In the genomic region with DNA sequence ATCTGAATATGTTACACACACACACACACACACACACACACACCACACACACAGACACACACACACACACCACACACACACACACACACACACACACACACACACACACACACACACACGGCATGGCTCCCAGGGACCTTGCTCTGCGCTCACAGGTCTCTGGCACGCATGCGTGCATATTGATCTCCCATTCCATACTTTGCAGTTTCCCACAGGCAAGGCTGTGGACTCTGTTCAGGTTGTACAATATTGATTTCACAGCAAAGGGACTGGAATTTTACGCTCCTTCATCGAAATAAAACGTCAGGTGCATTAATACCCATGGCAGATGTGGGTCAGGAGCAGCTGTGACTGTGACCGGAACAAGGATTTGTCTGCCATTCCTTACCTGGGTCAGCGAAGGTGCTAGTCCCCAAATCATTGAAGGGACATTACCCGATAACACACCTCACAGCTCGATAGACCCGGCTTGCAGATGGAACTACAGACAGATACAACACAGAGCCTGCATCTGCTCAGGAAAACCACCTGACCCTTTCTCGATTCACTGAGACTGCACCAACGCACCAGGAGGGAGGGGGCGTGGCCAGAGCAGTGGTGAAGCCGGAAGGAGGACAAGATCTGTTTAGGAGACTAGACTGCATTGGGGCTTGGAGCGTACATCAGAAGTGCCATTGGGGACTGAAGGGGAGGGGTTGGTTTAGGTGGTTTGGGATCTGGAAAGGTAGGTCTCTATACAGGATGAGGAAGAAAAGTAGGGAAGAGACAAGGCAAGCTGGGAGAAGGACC, we compare ENCODE assay signal across 18 mouse cellular contexts.
DNase-seq lines count a peak whose midpoint lies in the region; ATAC-seq and TF ChIP-seq lines count a peak whose summit lies in the region.
"Had no signal": no experiment of that assay in that cellular context is flagged by ENCODE, and none has a peak within 500 bp of the region (broad histone marks: within the 10 kb centered on the region; RNA-seq: fewer than 3 reads in every experiment).

No protein-coding gene starts in this region.

- peak; percentile 58 for ATAC-seq in intestine, embryonic 16.5 days
- ATAC-seq in intestine, embryonic 15.5 days, result no peak; the same call in 1 of the 2 replicates
- no peak for ATAC-seq in stomach, embryonic 15.5 days (ENCODE audit: insufficient read depth, low FRiP score, low read depth)
- ATAC-seq in stomach, postnatal 0 days (ENCODE audit: low FRiP score, low TSS enrichment), result no peak
- peak; percentile 71 for ATAC-seq in liver, embryonic 16.5 days (ENCODE audit: low read depth)
- no peak for ATAC-seq in hindbrain, embryonic 16.5 days
- ATAC-seq: forebrain, embryonic 13.5 days had no signal

- no peak overlapping the region for H3K9ac ChIP-seq in intestine, embryonic 16.5 days (ENCODE audit: low read depth, low read length)
- no peak overlapping the region for H3K9ac ChIP-seq in intestine, embryonic 15.5 days
- H3K9ac ChIP-seq in stomach, embryonic 15.5 days, result no peak overlapping the region
- H3K9ac ChIP-seq in stomach, postnatal 0 days (ENCODE audit: low read length), result no peak overlapping the region
- no peak overlapping the region for H3K9ac ChIP-seq in liver, embryonic 16.5 days (ENCODE audit: low read depth, low read length)
- H3K9ac ChIP-seq in hindbrain, embryonic 16.5 days (ENCODE audit: low read depth, low read length), result no peak overlapping the region; the same call in 1 of the 2 replicates
- H3K9ac ChIP-seq: forebrain, embryonic 13.5 days; heart, embryonic 15.5 days had no signal

- no peak overlapping the region for H3K4me2 ChIP-seq in intestine, embryonic 16.5 days (ENCODE audit: low read depth, low read length)
- no peak overlapping the region for H3K4me2 ChIP-seq in intestine, embryonic 15.5 days (replicated peaks)
- H3K4me2 ChIP-seq in stomach, embryonic 15.5 days, result peak overlapping the region; percentile 16; the same call in 1 of the 2 replicates
- H3K4me2 ChIP-seq in stomach, postnatal 0 days (replicated peaks; ENCODE audit: low read depth), result no peak overlapping the region
- H3K4me2 ChIP-seq in liver, embryonic 16.5 days (ENCODE audit: low read depth, low read length), result peak overlapping the region; percentile 24; the same call in 1 of the 2 replicates
- no peak overlapping the region for H3K4me2 ChIP-seq in hindbrain, embryonic 16.5 days (ENCODE audit: low read length)
- H3K4me2 ChIP-seq: forebrain, embryonic 13.5 days; heart, embryonic 15.5 days; midbrain, embryonic 11.5 days had no signal

- H3K4me3 ChIP-seq in intestine, embryonic 16.5 days (ENCODE audit: low read length), result no peak overlapping the region
- no peak overlapping the region for H3K4me3 ChIP-seq in intestine, embryonic 15.5 days (replicated peaks)
- no peak overlapping the region for H3K4me3 ChIP-seq in stomach, embryonic 15.5 days (replicated peaks)
- H3K4me3 ChIP-seq in stomach, postnatal 0 days (ENCODE audit: low read depth, low read length), result no peak overlapping the region
- no peak overlapping the region for H3K4me3 ChIP-seq in liver, embryonic 16.5 days (ENCODE audit: low read depth, low read length)
- no peak overlapping the region for H3K4me3 ChIP-seq in hindbrain, embryonic 16.5 days (ENCODE audit: low read length)
- H3K4me3 ChIP-seq: forebrain, embryonic 13.5 days; heart, embryonic 15.5 days had no signal

- H3K4me1 ChIP-seq in intestine, embryonic 16.5 days (ENCODE audit: control insufficient read depth, insufficient read depth, low read length), result peaks cover 18% of the 10 kb centered on the region
- H3K4me1 ChIP-seq in intestine, embryonic 15.5 days (replicated peaks), result peaks cover 18% of the 10 kb centered on the region
- H3K4me1 ChIP-seq in stomach, embryonic 15.5 days, result peaks cover 19% of the 10 kb centered on the region
- peaks cover 3% of the 10 kb centered on the region for H3K4me1 ChIP-seq in stomach, postnatal 0 days (replicated peaks; ENCODE audit: control insufficient read depth, insufficient read depth)
- peaks cover 3% of the 10 kb centered on the region; the same call in 1 of the 2 replicates for H3K4me1 ChIP-seq in liver, embryonic 16.5 days (ENCODE audit: control insufficient read depth, low read depth, low read length)
- peaks cover 5% of the 10 kb centered on the region for H3K4me1 ChIP-seq in hindbrain, embryonic 16.5 days (ENCODE audit: control insufficient read depth, insufficient read depth, low read depth, low read length)

- H3K36me3 ChIP-seq in intestine, embryonic 16.5 days (ENCODE audit: control insufficient read depth, insufficient read depth, low read length), result no peaks in the 10 kb centered on the region
- no peaks in the 10 kb centered on the region for H3K36me3 ChIP-seq in intestine, embryonic 15.5 days
- H3K36me3 ChIP-seq in stomach, embryonic 15.5 days, result no peaks in the 10 kb centered on the region
- no peaks in the 10 kb centered on the region for H3K36me3 ChIP-seq in stomach, postnatal 0 days (ENCODE audit: control insufficient read depth, insufficient read depth, low read length)
- no peaks in the 10 kb centered on the region for H3K36me3 ChIP-seq in liver, embryonic 16.5 days (ENCODE audit: control insufficient read depth, insufficient read depth)
- no peaks in the 10 kb centered on the region for H3K36me3 ChIP-seq in hindbrain, embryonic 16.5 days (ENCODE audit: control insufficient read depth, insufficient read depth, low read length)
- H3K36me3 ChIP-seq: heart, embryonic 15.5 days had no signal

- H3K27ac ChIP-seq in intestine, embryonic 16.5 days (ENCODE audit: low read length), result no peak overlapping the region
- no peak overlapping the region for H3K27ac ChIP-seq in intestine, embryonic 15.5 days
- no peak overlapping the region for H3K27ac ChIP-seq in stomach, embryonic 15.5 days
- H3K27ac ChIP-seq in stomach, postnatal 0 days (replicated peaks), result no peak overlapping the region
- 0 out of 2 replicates have a peak overlapping the region, but pooled peaks have one; percentile 22 for H3K27ac ChIP-seq in liver, embryonic 16.5 days (ENCODE audit: low read length)
- no peak overlapping the region for H3K27ac ChIP-seq in hindbrain, embryonic 16.5 days (ENCODE audit: low read depth, low read length)
- H3K27ac ChIP-seq: forebrain, embryonic 13.5 days; heart, embryonic 15.5 days had no signal

- no peak for DNase-seq in stomach, postnatal 0 days (ENCODE audit: low spot score)
- no peak for DNase-seq in embryo, embryonic 10.5 days (ENCODE audit: low spot score)
- DNase-seq in urinary bladder, postnatal 14 days (ENCODE audit: low spot score), result no peak
- DNase-seq: adrenal gland, postnatal 14 days; cerebellum, adult 8-10 months; heart, adult 18-20 months; kidney, adult 8-10 months; lung, postnatal 14 days; right cerebral cortex, adult 18-20 months; spleen, adult 18-20 months had no signal

- 69% methylated on average over 17 of the region's 17 CpGs for WGBS in intestine, embryonic 16.5 days
- 68% methylated on average over 17 of the region's 17 CpGs for WGBS in intestine, embryonic 15.5 days
- WGBS in stomach, embryonic 15.5 days, result 69% methylated on average over 17 of the region's 17 CpGs
- WGBS in stomach, postnatal 0 days, result 76% methylated on average over 17 of the region's 17 CpGs
- WGBS in liver, embryonic 16.5 days (ENCODE audit: insufficient replicate concordance), result 57% methylated on average over 17 of the region's 17 CpGs
- WGBS in hindbrain, embryonic 16.5 days, result 77% methylated on average over 17 of the region's 17 CpGs

- H3K27me3 ChIP-seq in intestine, embryonic 16.5 days (replicated peaks; ENCODE audit: control insufficient read depth, insufficient read depth, low read length), result no peaks in the 10 kb centered on the region
- H3K27me3 ChIP-seq in intestine, embryonic 15.5 days (replicated peaks), result no peaks in the 10 kb centered on the region
- no peaks in the 10 kb centered on the region for H3K27me3 ChIP-seq in stomach, embryonic 15.5 days (replicated peaks)
- H3K27me3 ChIP-seq in stomach, postnatal 0 days (ENCODE audit: control insufficient read depth, insufficient read depth, low read length), result no peaks in the 10 kb centered on the region
- H3K27me3 ChIP-seq in liver, embryonic 16.5 days (ENCODE audit: control insufficient read depth, insufficient read depth, low read depth, low read length), result no peaks in the 10 kb centered on the region
- H3K27me3 ChIP-seq in hindbrain, embryonic 16.5 days (replicated peaks; ENCODE audit: control insufficient read depth, insufficient read depth, low read length), result no peaks in the 10 kb centered on the region; the same call in 1 of the 2 replicates
- H3K27me3 ChIP-seq: forebrain, embryonic 13.5 days had no signal

- no peak for TF ChIP-seq EP300 in stomach, postnatal 0 days (optimal IDR thresholded peaks at IDR 0.05)

- TF ChIP-seq CTCF in stomach, postnatal 0 days (IDR thresholded peaks at IDR 0.05; ENCODE audit: low read depth), result no peak

- H3K9me3 ChIP-seq in intestine, embryonic 16.5 days (ENCODE audit: control insufficient read depth, low read length), result no peaks in the 10 kb centered on the region
- H3K9me3 ChIP-seq in intestine, embryonic 15.5 days, result no peaks in the 10 kb centered on the region
- no peaks in the 10 kb centered on the region for H3K9me3 ChIP-seq in stomach, embryonic 15.5 days
- H3K9me3 ChIP-seq in stomach, postnatal 0 days (ENCODE audit: control insufficient read depth, low read length), result no peaks in the 10 kb centered on the region
- H3K9me3 ChIP-seq in liver, embryonic 16.5 days (replicated peaks; ENCODE audit: control insufficient read depth, low read length), result no peaks in the 10 kb centered on the region
- no peaks in the 10 kb centered on the region for H3K9me3 ChIP-seq in hindbrain, embryonic 16.5 days (ENCODE audit: control insufficient read depth, low read length)
- H3K9me3 ChIP-seq: forebrain, embryonic 13.5 days; heart, embryonic 15.5 days had no signal

Comparison
In these comparisons a context has a peak if more than half of its experiments do, and no peak if none do; other contexts are left out.
1. ATAC-seq: peak in intestine, embryonic 16.5 days (single experiment) and liver, embryonic 16.5 days (single experiment); none in intestine, embryonic 15.5 days (single experiment), stomach, embryonic 15.5 days (single experiment), stomach, postnatal 0 days (single experiment) and hindbrain, embryonic 16.5 days (single experiment).
2. H3K4me2 ChIP-seq: peak in stomach, embryonic 15.5 days (single experiment) and liver, embryonic 16.5 days (single experiment); none in intestine, embryonic 16.5 days (single experiment), intestine, embryonic 15.5 days (single experiment), stomach, postnatal 0 days (single experiment) and hindbrain, embryonic 16.5 days (single experiment).